Mouse (Mus musculus) ES-E14 (cell line): ENCODE measurements around the gene Dnajb12.
"Not testable (repeated sequence)": the region's sequence is repeated elsewhere in the genome, so short reads cannot be mapped to it uniquely, and the experiment has no call there.

ENCODE experiments used
- HCFC1 ChIP-seq: IDR thresholded peaks from 2 replicates; pipeline ENCODE4 v1.6.1; 2012; ENCODE audit warnings: low read length, inconsistent platforms, borderline replicate concordance; ENCODE audit not compliant: insufficient read depth
- ZC3H11A ChIP-seq: IDR thresholded peaks from 2 replicates; pipeline ENCODE4 v1.6.1; 2012; ENCODE audit warnings: low read depth, mild to moderate bottlenecking, inconsistent platforms, low read length, borderline replicate concordance

DNA sequence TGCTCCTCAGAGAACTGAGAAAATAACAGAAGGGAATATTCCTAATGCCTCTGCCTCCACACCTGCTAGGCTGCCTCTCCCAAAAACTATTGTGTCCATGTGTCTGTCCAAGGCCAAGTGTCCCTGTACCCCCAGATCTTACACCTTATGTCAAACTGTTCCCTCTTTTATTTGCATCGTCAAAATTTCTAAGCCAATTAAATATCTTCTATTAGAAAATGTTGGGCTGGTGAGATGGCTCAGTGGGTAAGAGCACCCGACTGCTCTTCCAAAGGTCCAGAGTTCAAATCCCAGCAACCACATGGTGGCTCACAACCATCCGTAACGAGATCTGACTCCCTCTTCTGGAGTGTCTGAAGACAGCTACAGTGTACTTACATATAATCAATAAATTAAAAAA, 2.7 kb upstream of the Dnajb12 start:
- not testable (repeated sequence) for TF ChIP-seq ZC3H11A, HCFC1
